Mouse (Mus musculus) macrophage (primary cell): ENCODE data around the gene Pik3c2g. TPM values are rescaled to one million over a fixed set of nuclear protein-coding genes. Genes with fewer than 3 reads are reported as not detected.

Experiments
- H3K27ac ChIP-seq: fragments of 350-480 bp; formaldehyde crosslinking; 2 replicates; pipeline ENCODE4 v1.9.0; 2021
- H3K36me3 ChIP-seq: fragments of 350-480 bp; formaldehyde crosslinking; 2 replicates; pipeline ENCODE4 v1.9.0; 2021; ENCODE audit errors: inconsistent target
- H3K4me3 ChIP-seq: fragments of 350-480 bp; formaldehyde crosslinking; 2 replicates; pipeline ENCODE4 v1.9.0; 2021; ENCODE audit errors: inconsistent target
- H3K79me2 ChIP-seq: fragments of 350-480 bp; formaldehyde crosslinking; 2 replicates; pipeline ENCODE4 v1.9.0; 2021; ENCODE audit errors: inconsistent target
- WGBS: methylation state at CpG from one replicate; pipeline ENCODE4 v1.1.7; 2026; ENCODE audit warnings: inconsistent platforms; ENCODE audit not compliant: missing documents; 5-methylcytosine and 5-hydroxymethylcytosine counted together
- polyA plus RNA-seq: library from polyadenylated mRNA; stranded (reverse); fragments of 250-400 nt; gene quantifications from 3 replicates; pipeline ENCODE4 v1.2.4, GENCODE M21; 2018; ENCODE audit warnings: inconsistent platforms

Gene Pik3c2g
- polyA plus RNA-seq, 1 experiment from 2014 or later = not detected

DNA sequence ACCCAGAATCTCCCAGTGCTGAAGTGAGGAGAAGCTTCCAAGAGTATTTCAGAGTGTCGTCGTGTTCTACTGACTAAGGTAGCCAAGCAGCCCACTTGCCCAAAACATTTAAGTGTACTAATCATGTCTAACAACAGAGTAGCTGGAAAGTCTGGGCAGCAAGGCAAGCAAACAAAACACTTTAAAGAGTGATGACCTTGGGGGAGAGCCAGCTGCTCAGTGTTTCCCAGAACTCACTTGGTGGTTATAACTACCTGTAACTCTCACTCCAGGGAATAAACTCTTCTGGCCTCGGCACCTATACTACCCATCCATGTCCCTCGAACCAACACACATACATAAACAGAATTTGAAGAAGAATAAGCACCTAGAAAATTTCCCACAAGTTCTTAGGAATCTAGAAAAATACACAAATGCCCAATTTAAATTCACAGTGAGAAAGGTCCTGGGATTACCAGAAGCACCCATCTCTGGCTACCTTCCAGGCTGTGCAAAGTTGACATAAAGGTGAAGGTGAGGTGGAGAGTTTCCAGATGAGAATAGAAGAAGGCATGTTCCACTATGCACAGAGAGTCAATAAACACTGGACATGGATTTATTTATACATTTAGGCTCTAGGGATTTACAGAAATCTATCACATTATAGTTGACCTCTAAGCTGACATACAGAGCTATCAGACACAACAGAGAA is 384.7 kb downstream of the Pik3c2g start:
- Histone ChIP-seq H3K79me2 (no peaks in the 10 kb centered on the region), H3K27ac (no peak overlapping the region)
- 86% methylated on average over 4 of the region's 4 CpGs for WGBS

DNA sequence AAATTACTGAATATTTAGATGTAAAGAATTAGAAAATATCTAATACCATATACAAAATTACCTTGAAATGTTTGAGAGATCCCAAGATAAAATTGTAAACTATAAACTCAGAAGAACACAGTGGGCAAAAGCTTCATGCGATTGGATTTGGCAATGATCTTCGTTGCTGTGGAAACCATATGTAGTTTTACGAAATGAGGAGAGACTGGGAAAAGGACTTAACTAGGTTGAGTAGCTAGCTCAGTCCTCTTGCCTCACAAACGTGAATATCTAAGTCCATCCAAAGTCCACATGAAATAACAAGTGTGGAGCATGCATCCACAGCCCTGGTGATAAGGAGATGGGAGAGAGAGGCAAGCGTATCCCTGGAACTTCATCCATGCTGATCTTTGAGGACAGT is 387.6 kb downstream of the Pik3c2g start:
- H3K36me3 ChIP-seq = no peaks in the 10 kb centered on the region
- H3K27ac ChIP-seq = no peak overlapping the region
- H3K4me3 ChIP-seq = no peak overlapping the region
- 92% methylated on average over 5 of the region's 5 CpGs for WGBS
- H3K79me2 ChIP-seq = no peaks in the 10 kb centered on the region

More for the DNA sequence above, 384.7 kb downstream of the Pik3c2g start:
- Histone ChIP-seq H3K4me3 (no peak overlapping the region), H3K36me3 (no peaks in the 10 kb centered on the region)

DNA sequence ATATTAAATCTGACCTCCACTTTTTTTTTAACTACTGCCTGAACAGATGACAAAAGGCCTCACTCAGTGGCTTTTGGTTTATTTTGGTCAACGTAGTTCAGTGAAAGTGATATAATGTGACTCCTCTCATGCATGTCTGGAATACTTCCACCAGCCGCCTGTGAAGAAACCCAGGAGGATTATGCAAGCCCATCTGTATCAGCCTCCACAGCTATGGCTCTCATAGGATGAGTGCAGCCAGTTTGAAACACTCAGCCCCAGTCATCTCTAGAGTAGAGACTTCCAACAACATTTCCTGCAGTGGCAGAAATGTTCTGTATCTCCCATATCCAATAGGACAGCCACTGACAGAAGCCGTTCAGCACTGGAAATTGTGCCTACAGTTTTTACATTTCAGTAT is 391.1 kb downstream of the Pik3c2g start:
- 89% methylated on average over 2 of the region's 3 CpGs for whole genome bisulfite sequencing
- Histone ChIP-seq H3K4me3 (no peak overlapping the region), H3K79me2 (no peaks in the 10 kb centered on the region), H3K36me3 (no peaks in the 10 kb centered on the region), H3K27ac (no peak overlapping the region)

DNA sequence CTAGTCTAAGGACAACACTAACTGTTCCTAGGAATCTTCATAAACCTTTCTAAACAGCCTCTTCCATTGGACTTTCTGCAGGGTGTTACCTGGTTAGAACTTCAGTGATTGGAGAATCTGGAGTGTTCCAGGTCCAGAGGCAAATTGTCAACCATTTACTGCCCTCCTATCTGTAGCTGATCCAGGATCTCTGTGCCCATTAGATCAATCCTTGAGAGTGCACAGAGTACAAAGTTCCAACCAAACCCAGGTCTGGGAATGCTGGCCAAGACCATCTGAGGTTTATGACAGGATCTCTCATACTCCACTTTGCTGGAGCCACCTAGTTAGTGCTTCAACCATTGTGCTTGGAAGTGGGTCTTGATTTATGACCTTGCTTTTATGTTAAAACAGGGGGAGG is 394.0 kb downstream of the Pik3c2g start:
- H3K36me3 ChIP-seq = no peaks in the 10 kb centered on the region
- H3K79me2 ChIP-seq = no peaks in the 10 kb centered on the region
- H3K27ac ChIP-seq = no peak overlapping the region
- no peak overlapping the region for H3K4me3 ChIP-seq

DNA sequence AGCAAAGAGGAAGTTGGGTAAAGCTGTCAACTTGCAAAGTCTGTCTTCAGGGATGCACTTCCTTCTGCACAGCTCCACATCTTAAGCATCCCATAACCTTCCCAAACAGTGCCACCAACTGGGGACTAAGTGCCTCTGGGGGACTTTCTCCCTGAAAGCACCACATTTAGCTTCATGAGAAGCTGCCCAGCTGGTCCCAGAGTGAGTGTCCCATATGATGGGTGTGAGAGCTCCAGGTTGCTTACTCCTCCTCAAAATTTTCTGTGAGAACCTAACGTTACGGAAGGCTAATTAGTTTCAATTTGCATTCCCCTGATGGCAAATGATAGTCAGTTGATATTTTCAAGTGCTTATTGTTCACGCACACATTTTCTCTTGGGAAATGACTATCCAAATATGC is 397.0 kb downstream of the Pik3c2g start:
- Histone ChIP-seq H3K79me2 (no peaks in the 10 kb centered on the region), H3K27ac (no peak overlapping the region), H3K36me3 (no peaks in the 10 kb centered on the region), H3K4me3 (no peak overlapping the region)
- WGBS = 95% methylated on average over 3 of the region's 3 CpGs

DNA sequence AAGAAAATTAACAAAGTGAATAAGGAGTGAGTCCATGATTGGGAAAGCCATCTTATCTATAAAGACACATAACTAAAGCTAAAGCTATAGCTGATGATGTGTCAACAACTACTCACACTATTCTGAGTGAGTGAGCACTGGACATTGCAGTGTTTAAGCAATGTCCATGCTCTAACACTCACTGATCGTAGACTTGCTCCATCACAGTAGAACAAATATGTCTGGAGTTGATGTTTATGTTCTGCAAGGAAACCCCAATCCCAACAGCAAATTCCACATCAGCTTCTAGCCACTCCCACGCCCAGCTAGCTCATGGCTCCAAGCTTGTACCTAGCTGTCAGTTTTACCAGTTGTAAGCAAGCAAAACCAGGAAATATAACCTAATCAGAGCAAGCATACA is 399.5 kb downstream of the Pik3c2g start:
- Histone ChIP-seq H3K4me3 (no peak overlapping the region), H3K27ac (no peak overlapping the region), H3K36me3 (no peaks in the 10 kb centered on the region), H3K79me2 (no peaks in the 10 kb centered on the region)
- WGBS = 77% methylated on average over 2 of the region's 2 CpGs

DNA sequence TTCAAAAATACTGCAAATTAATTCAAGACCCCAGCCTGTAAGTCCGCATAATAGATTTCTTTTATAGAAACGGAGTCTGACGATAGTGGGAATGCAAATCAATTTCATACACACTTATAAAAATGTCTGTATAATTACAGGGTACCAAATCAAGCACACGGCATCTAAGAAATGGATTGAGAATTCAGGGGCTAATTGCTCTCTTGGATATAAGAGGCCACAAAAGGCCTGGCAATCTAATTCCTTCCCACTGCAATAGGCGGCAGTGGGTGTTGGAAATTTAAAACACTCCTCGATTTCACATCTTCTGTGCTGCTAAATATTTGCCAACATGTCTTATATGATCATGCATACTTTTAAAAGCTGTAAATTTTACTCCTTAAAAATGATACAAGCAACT is 402.1 kb downstream of the Pik3c2g start:
- no peak overlapping the region for H3K27ac ChIP-seq
- H3K36me3 ChIP-seq = no peaks in the 10 kb centered on the region
- no peak overlapping the region for H3K4me3 ChIP-seq
- WGBS = 95% methylated on average over 6 of the region's 6 CpGs
- H3K79me2 ChIP-seq = no peaks in the 10 kb centered on the region

DNA sequence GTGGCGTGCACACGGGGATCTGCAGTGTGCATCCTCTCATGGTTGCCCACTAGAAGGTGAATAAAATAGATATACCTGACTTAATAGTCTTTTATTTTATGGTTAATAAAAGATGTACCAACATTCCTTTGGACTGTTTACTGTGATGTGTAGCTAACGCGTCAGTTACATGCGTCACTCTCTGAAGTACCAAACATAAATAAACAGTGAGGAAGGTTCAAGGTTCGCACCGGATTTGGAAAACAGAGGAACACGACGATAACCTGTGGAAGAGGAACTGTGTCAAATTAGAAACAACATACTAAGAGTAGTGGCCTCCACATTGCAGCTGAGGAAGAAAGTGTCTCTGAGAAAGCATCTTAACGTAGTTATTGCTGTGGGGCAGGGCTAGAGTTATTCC is 402.6 kb downstream of the Pik3c2g start:
- H3K4me3 ChIP-seq = no peak overlapping the region
- no peak overlapping the region for H3K27ac ChIP-seq
- no peaks in the 10 kb centered on the region for H3K79me2 ChIP-seq
- no peaks in the 10 kb centered on the region for H3K36me3 ChIP-seq
- 97% methylated on average over 10 of the region's 10 CpGs for WGBS

DNA sequence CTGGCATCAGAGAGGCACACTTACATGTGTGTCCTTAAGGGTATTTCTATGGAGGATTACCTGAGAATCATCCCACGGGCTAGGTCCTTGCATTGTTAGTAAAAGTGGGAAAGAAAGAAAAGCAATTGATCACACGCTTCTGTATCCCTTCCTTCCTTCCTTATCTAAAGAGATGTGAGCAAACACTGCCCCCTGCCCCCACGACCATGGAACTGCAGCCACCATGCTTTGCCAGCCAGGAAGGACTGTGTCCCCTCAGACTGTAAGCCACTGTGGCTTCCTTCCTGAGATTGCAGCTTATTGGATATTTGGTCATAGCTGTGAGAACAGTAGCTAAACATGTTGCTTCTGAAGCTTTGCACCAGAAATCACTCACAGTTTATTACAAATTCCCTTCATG is 418.2 kb downstream of the Pik3c2g start:
- H3K4me3 ChIP-seq = no peak overlapping the region
- WGBS = 88% methylated on average over 3 of the region's 3 CpGs

More for the DNA sequence above, 418.2 kb downstream of the Pik3c2g start:
- H3K79me2 ChIP-seq = no peaks in the 10 kb centered on the region
- no peak overlapping the region for H3K27ac ChIP-seq
- H3K36me3 ChIP-seq = no peaks in the 10 kb centered on the region

Other genes starting within 250 kb of the Pik3c2g start
- not detected in 3 replicates for gene Rergl, start 85.2 kb upstream of the Pik3c2g start, polyA plus RNA-seq